Mouse (Mus musculus) embryonic facial prominence, embryonic 14.5 days (tissue): Measurements from ENCODE around the gene Furin. TPM values are rescaled to one million over a fixed set of nuclear protein-coding genes. Genes with fewer than 3 reads are reported as not detected.
A peak's percentile ranks its signal among the peaks of the same experiment; 100 is the strongest.

Experiments used
- ATAC-seq: fragments of 200-750 bp; cut with Nextera tagmentation; 2 replicates; pipeline ENCODE4 v1.8.0; 2017; ENCODE audit warnings: low read depth, moderate number of reproducible peaks, moderate TSS enrichment
- DNase-seq: peaks from one replicate; pipeline ENCODE4 v3.0.0-alpha.2; 2015; ENCODE audit warnings: low spot score
- H3K27ac ChIP-seq: fragments of 300-500 bp; sonication (generic); replicated peaks from 2 replicates; pipeline ENCODE4 v1.5.1; 2014; ENCODE audit warnings: low read depth, mild to moderate bottlenecking, low read length, moderate library complexity
- H3K27me3 ChIP-seq: fragments of 300-500 bp; sonication (generic); replicated peaks from 2 replicates; pipeline ENCODE4 v1.6.1; 2014; ENCODE audit warnings: low read length; ENCODE audit not compliant: control insufficient read depth, insufficient read depth
- H3K36me3 ChIP-seq: fragments of 300-500 bp; sonication (generic); 2 replicates; pipeline ENCODE4 v1.6.1; 2014; ENCODE audit warnings: low read length, mixed read lengths; ENCODE audit not compliant: control insufficient read depth, insufficient read depth
- H3K4me1 ChIP-seq: fragments of 300-500 bp; sonication (generic); 2 replicates; pipeline ENCODE4 v1.6.1; 2014; ENCODE audit warnings: antibody characterized with exemption, low read length; ENCODE audit not compliant: control insufficient read depth, insufficient read depth
- H3K4me2 ChIP-seq: fragments of 300-500 bp; sonication (generic); 2 replicates; pipeline ENCODE4 v1.6.1; 2014; ENCODE audit warnings: low read depth, mild to moderate bottlenecking, low read length, moderate library complexity, mixed read lengths
- H3K4me3 ChIP-seq: fragments of 300-500 bp; sonication (generic); 2 replicates; pipeline ENCODE4 v1.5.1; 2014; ENCODE audit warnings: low read depth, mild to moderate bottlenecking, low read length
- H3K9ac ChIP-seq: fragments of 300-500 bp; sonication (generic); 2 replicates; pipeline ENCODE4 v1.6.1; 2014; ENCODE audit warnings: low read depth, mild to moderate bottlenecking, low read length, moderate library complexity, mixed read lengths
- H3K9me3 ChIP-seq: fragments of 300-500 bp; sonication (generic); 2 replicates; pipeline ENCODE4 v1.6.1; 2016; ENCODE audit warnings: low read length; ENCODE audit not compliant: control insufficient read depth
- WGBS: fragments of 180-500 bp; shearing (Covaris S2); extraction: QIAGEN DNeasy Blood & Tissue Kit; methylation state at CpG from one replicate; pipeline ENCODE4 v1.1.7; 2014; 5-methylcytosine and 5-hydroxymethylcytosine counted together
- polyA plus RNA-seq: library from polyadenylated mRNA; unstranded; fragments of >200 nt; fragmentation: Nextera tagmentation; extraction: Ambion mirVana; gene quantifications from 2 replicates; pipeline ENCODE4 v1.2.1, GENCODE M21; 2014

Furin gene
- polyA plus RNA-seq, 1 experiment from 2014 or later, result 17.2 TPM

- Histone ChIP-seq H3K27ac (peak within 1 kb of the TSS; percentile 65), H3K4me1 (peaks cover 4% of the 10 kb centered on the region), H3K9me3 (no peaks in the 10 kb centered on the region), H3K36me3 (peaks cover 34% of the 10 kb centered on the region), H3K27me3 (no peaks in the 10 kb centered on the region), H3K4me3 (peak within 1 kb of the TSS; percentile 33), H3K9ac (peak within 1 kb of the TSS; percentile 45), H3K4me2 (peak within 1 kb of the TSS; percentile 54)
- ATAC-seq (peak; percentile 24; the same call in 1 of the 2 replicates), DNase-seq (peak; percentile 58)
- WGBS, result 5% methylated on average over 32 of the region's 33 CpGs
Observed at GRCm38 (mm10) chr7:80387633-80388543, 17.3 kb downstream of the Furin start, which contains the start of gene Fes. Fes (minus strand) TSS chr7:80387946.

DNA sequence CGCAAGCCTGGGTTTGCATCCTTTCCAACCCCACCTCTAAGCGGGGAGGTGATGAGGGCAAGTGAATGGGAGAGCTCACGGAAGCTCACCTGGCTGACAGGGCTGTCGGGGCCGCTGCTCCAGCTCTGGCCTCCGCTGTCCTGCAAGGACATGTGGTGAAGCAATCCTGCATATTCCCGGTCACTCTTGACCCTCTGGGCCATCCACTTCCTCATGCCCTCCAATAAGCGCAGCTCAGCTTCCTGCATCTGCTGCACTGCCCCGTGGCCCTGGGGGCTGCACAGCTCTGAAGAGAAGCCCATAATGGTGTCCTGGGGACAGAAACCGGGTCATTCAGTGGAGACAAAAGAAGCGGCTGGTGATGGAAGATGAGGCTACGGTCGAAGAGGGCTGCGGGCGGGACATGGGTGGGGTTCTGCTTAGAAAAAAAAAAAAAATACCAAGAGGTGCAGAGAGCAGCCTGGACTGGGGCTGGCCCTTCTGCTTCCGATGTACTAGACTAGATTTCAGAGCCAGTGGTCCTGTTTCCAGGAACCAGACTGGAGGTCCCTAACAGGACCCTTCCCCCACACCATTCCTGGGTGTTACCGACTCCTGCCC lies 18.1 kb downstream of the Furin start:
- WGBS, result 33% methylated on average over 17 of the region's 17 CpGs
- Histone ChIP-seq H3K36me3 (peaks cover 33% of the 10 kb centered on the region), H3K27me3 (no peaks in the 10 kb centered on the region), H3K4me2 (peak overlapping the region; percentile 54), H3K4me3 (peak overlapping the region; percentile 33), H3K27ac (peak overlapping the region; percentile 65), H3K9ac (peak overlapping the region; percentile 45), H3K9me3 (no peaks in the 10 kb centered on the region), H3K4me1 (peaks cover 4% of the 10 kb centered on the region)
- no peak for DNase-seq
- ATAC-seq, result no peak; the same call in 1 of the 2 replicates

GRCm38 (mm10) chr7:80386235-80386930 lies 18.9 kb downstream of the Furin start:
- H3K9ac ChIP-seq, result peak overlapping the region; percentile 45; the same call in 1 of the 2 replicates

GRCm38 (mm10) chr7:80382919-80383318 lies 22.3 kb downstream of the Furin start:
- Histone ChIP-seq H3K27ac (no peak overlapping the region), H3K4me1 (peaks cover 4% of the 10 kb centered on the region), H3K27me3 (no peaks in the 10 kb centered on the region), H3K4me2 (no peak overlapping the region), H3K36me3 (0 out of 2 replicates have a peak, but pooled peaks cover 25% of the 10 kb centered on the region), H3K4me3 (no peak overlapping the region), H3K9ac (no peak overlapping the region), H3K9me3 (no peaks in the 10 kb centered on the region)
- DNase-seq, result no peak
- ATAC-seq, result no peak
- WGBS, result 68% methylated on average over 11 of the region's 11 CpGs

More at GRCm38 (mm10) chr7:80386235-80386930, 18.9 kb downstream of the Furin start:
- Histone ChIP-seq H3K27ac (peak overlapping the region; percentile 65; the same call in 1 of the 2 replicates), H3K9me3 (no peaks in the 10 kb centered on the region), H3K4me1 (peaks cover 4% of the 10 kb centered on the region), H3K27me3 (no peaks in the 10 kb centered on the region), H3K4me2 (peak overlapping the region; percentile 54), H3K4me3 (peak overlapping the region; percentile 33), H3K36me3 (peaks cover 27% of the 10 kb centered on the region)
- 37% methylated on average over 18 of the region's 18 CpGs for WGBS
- DNase-seq, result peak; percentile 92
- ATAC-seq, result peak; percentile 80

GRCm38 (mm10) chr7:80379531-80379930 lies 25.7 kb downstream of the Furin start:
- Histone ChIP-seq H3K27ac (no peak overlapping the region), H3K36me3 (0 out of 2 replicates have a peak, but pooled peaks cover 25% of the 10 kb centered on the region), H3K9ac (no peak overlapping the region), H3K27me3 (no peaks in the 10 kb centered on the region), H3K4me2 (no peak overlapping the region), H3K9me3 (no peaks in the 10 kb centered on the region), H3K4me1 (no peaks in the 10 kb centered on the region), H3K4me3 (no peak overlapping the region)
- WGBS, result 68% methylated on average over 13 of the region's 13 CpGs
- DNase-seq, result peak; percentile 12
- no peak for ATAC-seq

DNA sequence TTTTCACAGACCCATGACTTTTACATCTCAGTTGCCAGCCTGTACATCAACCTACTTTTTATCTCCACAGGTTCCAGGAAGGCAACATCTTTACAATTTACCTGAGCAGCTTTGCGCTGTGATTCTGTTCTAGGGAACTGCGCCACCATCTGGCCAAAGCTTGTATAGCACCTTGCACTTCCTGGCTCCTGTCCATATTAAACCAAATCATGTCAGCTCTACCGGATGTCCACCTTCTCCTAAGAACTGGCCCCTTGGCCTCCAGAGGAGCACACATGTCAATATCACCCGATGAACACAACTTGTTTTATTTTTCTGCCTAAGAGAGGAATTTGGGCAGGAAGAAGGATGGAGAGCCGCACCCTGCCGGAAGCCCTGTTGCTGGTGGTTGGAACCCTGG lies 27.8 kb downstream of the Furin start:
- H3K27ac ChIP-seq, result no peak overlapping the region
- ATAC-seq (no peak), DNase-seq (peak; percentile 17)
- no peak overlapping the region for H3K4me3 ChIP-seq
- no peaks in the 10 kb centered on the region for H3K4me1 ChIP-seq
- H3K27me3 ChIP-seq, result no peaks in the 10 kb centered on the region
- H3K9ac ChIP-seq, result no peak overlapping the region
- 33% methylated on average over 6 of the region's 6 CpGs for WGBS
- no peaks in the 10 kb centered on the region for H3K9me3 ChIP-seq
- H3K36me3 ChIP-seq, result 0 out of 2 replicates have a peak, but pooled peaks cover 22% of the 10 kb centered on the region
- no peak overlapping the region for H3K4me2 ChIP-seq

DNA sequence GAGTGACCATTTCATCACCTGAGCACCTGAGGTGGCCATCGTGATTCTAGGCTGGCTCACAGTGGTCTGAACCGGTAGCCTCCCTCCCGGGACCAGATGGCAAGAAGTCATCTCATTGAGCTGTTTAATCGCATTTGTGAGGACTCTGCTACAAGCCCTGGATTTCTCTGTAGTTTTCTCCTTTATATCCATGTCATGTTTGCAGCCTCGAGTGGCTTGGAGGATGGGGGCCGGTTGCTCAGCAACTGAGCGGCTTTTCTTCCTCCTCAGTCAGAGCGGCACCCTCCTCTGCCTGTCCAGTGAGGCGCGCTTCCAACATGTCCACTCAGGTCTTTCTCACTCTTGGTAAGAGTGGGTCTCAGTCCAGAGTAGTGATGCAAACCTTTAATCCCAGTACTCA lies 29.0 kb downstream of the Furin start:
- Histone ChIP-seq H3K4me1 (no peaks in the 10 kb centered on the region), H3K4me2 (no peak overlapping the region), H3K27me3 (no peaks in the 10 kb centered on the region), H3K9me3 (no peaks in the 10 kb centered on the region), H3K4me3 (no peak overlapping the region), H3K9ac (no peak overlapping the region), H3K36me3 (0 out of 2 replicates have a peak, but pooled peaks cover 17% of the 10 kb centered on the region), H3K27ac (no peak overlapping the region)
- WGBS, result 80% methylated on average over 10 of the region's 10 CpGs
- DNase-seq (no peak), ATAC-seq (no peak)

DNA sequence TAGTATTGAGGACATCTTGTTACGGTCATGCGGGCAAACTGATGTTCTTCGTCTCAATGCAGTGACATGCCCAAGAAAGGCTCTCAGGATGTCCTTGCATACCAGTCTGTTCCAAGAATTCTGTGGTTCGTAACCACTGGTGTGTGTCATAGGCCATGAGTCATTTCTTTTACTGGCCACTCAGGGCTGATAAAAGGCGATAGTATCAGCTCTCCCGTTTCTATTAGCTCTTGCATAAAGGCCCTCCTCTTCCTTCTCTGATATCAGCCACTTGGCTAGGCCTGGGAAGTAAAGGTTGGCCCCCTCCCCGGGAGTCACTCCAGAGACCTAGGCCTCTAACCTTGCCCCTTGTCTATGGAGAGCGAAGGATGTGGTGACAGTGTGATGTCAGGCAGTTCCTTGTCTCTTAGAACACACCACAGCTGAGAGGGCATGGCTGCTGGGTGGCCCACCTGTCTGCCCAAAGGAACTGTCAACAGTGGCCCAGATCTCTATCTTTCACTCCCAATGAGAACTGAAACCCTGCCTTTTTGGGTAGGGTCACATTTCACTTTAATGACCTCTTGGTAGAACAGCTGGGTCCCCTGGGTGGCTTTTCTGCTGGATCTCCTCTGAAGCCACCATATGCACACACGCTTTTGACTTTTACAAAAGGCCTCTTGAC lies 29.7 kb downstream of the Furin start:
- DNase-seq, result no peak
- H3K27ac ChIP-seq, result no peak overlapping the region
- ATAC-seq, result no peak
- WGBS, result 78% methylated on average over 9 of the region's 9 CpGs
- H3K4me1 ChIP-seq, result no peaks in the 10 kb centered on the region
- no peak overlapping the region for H3K4me2 ChIP-seq
- H3K9me3 ChIP-seq, result no peaks in the 10 kb centered on the region
- no peak overlapping the region for H3K4me3 ChIP-seq
- H3K27me3 ChIP-seq, result no peaks in the 10 kb centered on the region
- H3K9ac ChIP-seq, result no peak overlapping the region
- 0 out of 2 replicates have a peak, but pooled peaks cover 13% of the 10 kb centered on the region for H3K36me3 ChIP-seq
